Mouse (Mus musculus): ENCODE data around the gene Gm20388. TPM values are rescaled to one million over a fixed set of nuclear protein-coding genes. Genes with fewer than 3 reads are reported as not detected.

Gene Gm20388
- polyA plus RNA-seq, 1 experiment from 2014 or later = not detected

- 81% methylated on average over 4 of the region's 4 CpGs for WGBS
- peaks cover 29 to 42% of the 10 kb centered on the region in 2 experiments for H3K4me1 ChIP-seq (ENCODE audit: control insufficient read depth in 2 of 2, insufficient read depth in 2 of 2, low read length in 2 of 2)
Measured at GRCm38 (mm10) chr8:120273430-120273829, 362.8 kb downstream of the Gm20388 start.

GRCm38 (mm10) chr8:120276051-120276890 lies 365.6 kb downstream of the Gm20388 start:
- Histone ChIP-seq H3K27ac (replicated peaks in 1 of 2; ENCODE audit: control insufficient read depth in 1 of 2, insufficient read depth in 1 of 2, low read depth in 2 of 2, low read length in 2 of 2) (peak overlapping the region; percentile 82 to 86), H3K4me2 (ENCODE audit: low read length) (peak overlapping the region; percentile 90), H3K9ac (ENCODE audit: low read length) (peak overlapping the region; percentile 69), H3K9me3 (ENCODE audit: control insufficient read depth, low read length) (no peaks in the 10 kb centered on the region), H3K27me3 (ENCODE audit: control insufficient read depth, insufficient read depth, low read length) (no peaks in the 10 kb centered on the region), H3K4me3 (ENCODE audit: control insufficient read depth in 1 of 2, insufficient read depth in 1 of 2, low read depth in 1 of 2, low read length in 2 of 2) (peak overlapping the region; percentile 28 to 47), H3K4me1 (ENCODE audit: control insufficient read depth in 2 of 2, insufficient read depth in 2 of 2, low read length in 2 of 2) (peaks cover 30 to 44% of the 10 kb centered on the region in 2 experiments), H3K36me3 (ENCODE audit: control insufficient read depth, insufficient read depth, low read length) (no peaks in the 10 kb centered on the region)
- peak; percentile 86 for ATAC-seq (ENCODE audit: insufficient number of reproducible peaks, insufficient read depth, low FRiP score, low read depth)
- whole genome bisulfite sequencing = under 1% methylated on average over 49 of the region's 49 CpGs

More at GRCm38 (mm10) chr8:120273430-120273829, 362.8 kb downstream of the Gm20388 start:
- H3K9me3 ChIP-seq (ENCODE audit: control insufficient read depth, low read length) = no peaks in the 10 kb centered on the region
- no peaks in the 10 kb centered on the region for H3K36me3 ChIP-seq (ENCODE audit: control insufficient read depth, insufficient read depth, low read length)
- H3K9ac ChIP-seq (ENCODE audit: low read length) = no peak overlapping the region
- no peak overlapping the region for H3K27ac ChIP-seq (replicated peaks in 1 of 2; ENCODE audit: control insufficient read depth in 1 of 2, insufficient read depth in 1 of 2, low read depth in 2 of 2, low read length in 2 of 2)
- no peak overlapping the region for H3K4me2 ChIP-seq (ENCODE audit: low read length)
- H3K4me3 ChIP-seq (ENCODE audit: control insufficient read depth in 1 of 2, insufficient read depth in 1 of 2, low read depth in 1 of 2, low read length in 2 of 2) = no peak overlapping the region
- ATAC-seq (ENCODE audit: insufficient number of reproducible peaks, insufficient read depth, low FRiP score, low read depth) = no peak
- no peaks in the 10 kb centered on the region for H3K27me3 ChIP-seq (ENCODE audit: control insufficient read depth, insufficient read depth, low read length)

GRCm38 (mm10) chr8:120276891-120277426 lies 366.3 kb downstream of the Gm20388 start:
- no peaks in the 10 kb centered on the region for H3K9me3 ChIP-seq (ENCODE audit: control insufficient read depth, low read length)
- peak overlapping the region; percentile 72 to 86 for H3K27ac ChIP-seq (replicated peaks in 1 of 2; ENCODE audit: control insufficient read depth in 1 of 2, insufficient read depth in 1 of 2, low read depth in 2 of 2, low read length in 2 of 2)
- H3K9ac ChIP-seq (ENCODE audit: low read length) = peak overlapping the region; percentile 69
- no peaks in the 10 kb centered on the region for H3K27me3 ChIP-seq (ENCODE audit: control insufficient read depth, insufficient read depth, low read length)
- peak overlapping the region; percentile 28 to 47 for H3K4me3 ChIP-seq (ENCODE audit: control insufficient read depth in 1 of 2, insufficient read depth in 1 of 2, low read depth in 1 of 2, low read length in 2 of 2)
- peak; percentile 1; the same call in 1 of the 2 replicates for ATAC-seq (ENCODE audit: insufficient number of reproducible peaks, insufficient read depth, low FRiP score, low read depth)
- no peaks in the 10 kb centered on the region for H3K36me3 ChIP-seq (ENCODE audit: control insufficient read depth, insufficient read depth, low read length)
- peaks cover 30 to 44% of the 10 kb centered on the region in 2 experiments for H3K4me1 ChIP-seq (ENCODE audit: control insufficient read depth in 2 of 2, insufficient read depth in 2 of 2, low read length in 2 of 2)
- H3K4me2 ChIP-seq (ENCODE audit: low read length) = peak overlapping the region; percentile 90
- 12% methylated on average over 16 of the region's 16 CpGs for WGBS

- no peak for ATAC-seq (ENCODE audit: insufficient number of reproducible peaks, insufficient read depth, low FRiP score, low read depth)
- Histone ChIP-seq H3K9ac (ENCODE audit: low read length) (no peak overlapping the region), H3K4me1 (ENCODE audit: control insufficient read depth in 2 of 2, insufficient read depth in 2 of 2, low read length in 2 of 2) (peaks cover 33 to 52% of the 10 kb centered on the region in 2 experiments), H3K9me3 (ENCODE audit: control insufficient read depth, low read length) (no peaks in the 10 kb centered on the region), H3K4me2 (ENCODE audit: low read length) (no peak overlapping the region), H3K36me3 (ENCODE audit: control insufficient read depth, insufficient read depth, low read length) (no peaks in the 10 kb centered on the region), H3K4me3 (ENCODE audit: control insufficient read depth in 1 of 2, insufficient read depth in 1 of 2, low read depth in 1 of 2, low read length in 2 of 2) (no peak overlapping the region), H3K27ac (replicated peaks in 1 of 2; ENCODE audit: control insufficient read depth in 1 of 2, insufficient read depth in 1 of 2, low read depth in 2 of 2, low read length in 2 of 2) (peak overlapping the region in 1 of 2 experiments; percentile 86; a peak in 1 of 4 replicates), H3K27me3 (ENCODE audit: control insufficient read depth, insufficient read depth, low read length) (no peaks in the 10 kb centered on the region)
- WGBS = 62% methylated on average over 14 of the region's 14 CpGs
Measured at GRCm38 (mm10) chr8:120278009-120278408, 367.4 kb downstream of the Gm20388 start.

GRCm38 (mm10) chr8:120279418-120279817 lies 368.8 kb downstream of the Gm20388 start:
- Histone ChIP-seq H3K36me3 (ENCODE audit: control insufficient read depth, insufficient read depth, low read length) (no peaks in the 10 kb centered on the region), H3K9ac (ENCODE audit: low read length) (peak overlapping the region; percentile 21; the same call in 1 of the 2 replicates), H3K4me3 (ENCODE audit: control insufficient read depth in 1 of 2, insufficient read depth in 1 of 2, low read depth in 1 of 2, low read length in 2 of 2) (no peak overlapping the region), H3K4me1 (ENCODE audit: control insufficient read depth in 2 of 2, insufficient read depth in 2 of 2, low read length in 2 of 2) (peaks cover 36 to 55% of the 10 kb centered on the region in 2 experiments), H3K9me3 (ENCODE audit: control insufficient read depth, low read length) (no peaks in the 10 kb centered on the region), H3K27ac (replicated peaks in 1 of 2; ENCODE audit: control insufficient read depth in 1 of 2, insufficient read depth in 1 of 2, low read depth in 2 of 2, low read length in 2 of 2) (peak overlapping the region in 1 of 2 experiments; percentile 44; a peak in 1 of 4 replicates), H3K27me3 (ENCODE audit: control insufficient read depth, insufficient read depth, low read length) (no peaks in the 10 kb centered on the region; the same call in 1 of the 2 replicates), H3K4me2 (ENCODE audit: low read length) (no peak overlapping the region)
- ATAC-seq (ENCODE audit: insufficient number of reproducible peaks, insufficient read depth, low FRiP score, low read depth) = no peak
- 56% methylated on average over 8 of the region's 8 CpGs for WGBS

GRCm38 (mm10) chr8:120281487-120281886 lies 370.8 kb downstream of the Gm20388 start:
- 24% methylated on average over 4 of the region's 4 CpGs for WGBS
- ATAC-seq (ENCODE audit: insufficient number of reproducible peaks, insufficient read depth, low FRiP score, low read depth) = no peak
- no peaks in the 10 kb centered on the region for H3K9me3 ChIP-seq (ENCODE audit: control insufficient read depth, low read length)

GRCm38 (mm10) chr8:120282465-120282864 lies 371.8 kb downstream of the Gm20388 start:
- H3K4me1 ChIP-seq (ENCODE audit: control insufficient read depth in 2 of 2, insufficient read depth in 2 of 2, low read length in 2 of 2) = peaks cover 30 to 45% of the 10 kb centered on the region in 2 experiments

More at GRCm38 (mm10) chr8:120281487-120281886, 370.8 kb downstream of the Gm20388 start:
- H3K4me3 ChIP-seq (ENCODE audit: control insufficient read depth in 1 of 2, insufficient read depth in 1 of 2, low read depth in 1 of 2, low read length in 2 of 2) = no peak overlapping the region
- no peak overlapping the region for H3K27ac ChIP-seq (replicated peaks in 1 of 2; ENCODE audit: control insufficient read depth in 1 of 2, insufficient read depth in 1 of 2, low read depth in 2 of 2, low read length in 2 of 2)
- H3K4me2 ChIP-seq (ENCODE audit: low read length) = no peak overlapping the region
- no peaks in the 10 kb centered on the region for H3K36me3 ChIP-seq (ENCODE audit: control insufficient read depth, insufficient read depth, low read length)
- H3K4me1 ChIP-seq (ENCODE audit: control insufficient read depth in 2 of 2, insufficient read depth in 2 of 2, low read length in 2 of 2) = peaks cover 37 to 54% of the 10 kb centered on the region in 2 experiments
- no peak overlapping the region for H3K9ac ChIP-seq (ENCODE audit: low read length)
- H3K27me3 ChIP-seq (ENCODE audit: control insufficient read depth, insufficient read depth, low read length) = no peaks in the 10 kb centered on the region; the same call in 1 of the 2 replicates

More at GRCm38 (mm10) chr8:120282465-120282864, 371.8 kb downstream of the Gm20388 start:
- Histone ChIP-seq H3K4me2 (ENCODE audit: low read length) (no peak overlapping the region), H3K4me3 (ENCODE audit: control insufficient read depth in 1 of 2, insufficient read depth in 1 of 2, low read depth in 1 of 2, low read length in 2 of 2) (no peak overlapping the region), H3K36me3 (ENCODE audit: control insufficient read depth, insufficient read depth, low read length) (no peaks in the 10 kb centered on the region), H3K9me3 (ENCODE audit: control insufficient read depth, low read length) (no peaks in the 10 kb centered on the region), H3K27me3 (ENCODE audit: control insufficient read depth, insufficient read depth, low read length) (no peaks in the 10 kb centered on the region; the same call in 1 of the 2 replicates), H3K27ac (replicated peaks in 1 of 2; ENCODE audit: control insufficient read depth in 1 of 2, insufficient read depth in 1 of 2, low read depth in 2 of 2, low read length in 2 of 2) (peak overlapping the region; percentile 47 to 59; a peak in 3 of 4 replicates), H3K9ac (ENCODE audit: low read length) (no peak overlapping the region)
- WGBS = 48% methylated on average over 5 of the region's 5 CpGs
- ATAC-seq (ENCODE audit: insufficient number of reproducible peaks, insufficient read depth, low FRiP score, low read depth) = no peak

Measured in heart, embryonic 14.5 days (tissue).